Mouse (Mus musculus): Measurements from ENCODE around the gene Lonrf2. TPM values are rescaled to one million over a fixed set of nuclear protein-coding genes. Genes with fewer than 3 reads are reported as not detected.

The Lonrf2 gene
- polyA plus RNA-seq (2021; fragmentation: Nextera tagmentation), result 16.6 and 21.1 TPM in 2 replicates
- long read RNA-seq, experiment 1, full-length matches to known transcripts, result 1 of 28 reads
- long read RNA-seq, experiment 1, partial matches to known transcripts, result 3 of 28 reads
- long read RNA-seq, experiment 1, other reads (novel, unspliced or antisense), result 24 of 28 reads
- long read RNA-seq, experiment 2, partial matches to known transcripts, result 0 of 25 reads
- long read RNA-seq, experiment 2, other reads (novel, unspliced or antisense), result 25 of 25 reads

DNA sequence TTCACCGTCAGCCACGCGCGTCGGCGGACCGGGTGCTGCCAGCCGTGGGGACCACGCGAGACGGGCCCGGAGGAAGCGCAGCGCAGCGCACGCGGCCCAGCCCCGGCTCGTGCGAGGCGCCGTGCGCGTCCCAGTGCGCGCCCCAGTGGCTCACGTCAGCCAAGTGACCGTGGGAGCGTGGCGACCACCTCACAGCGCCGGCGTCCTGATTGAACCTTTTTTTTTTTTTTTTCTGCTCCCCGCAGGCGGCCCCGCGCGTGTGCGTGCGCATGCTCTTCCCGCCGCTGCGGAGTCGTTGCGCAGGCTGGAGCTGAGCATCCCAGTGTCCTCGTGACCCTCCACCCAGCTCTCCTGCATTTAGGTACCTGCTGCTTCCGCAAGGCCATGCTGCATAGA is at the start of gene Lonrf2:
Gene Lonrf2 (minus strand): TSS at position 235 of the 396 bp plus-strand sequence.

Other genes starting within 250 kb of the Lonrf2 start
- gene Aff3, start 171.8 kb downstream of the Lonrf2 start, polyA plus RNA-seq (2021; fragmentation: Nextera tagmentation), result 6.1 and 10.1 TPM in 2 replicates
- 37.7 and 50.8 TPM in 2 replicates for gene Chst10, start 61.5 kb upstream of the Lonrf2 start, polyA plus RNA-seq (2021; fragmentation: Nextera tagmentation)
- gene Nms, start 102.4 kb upstream of the Lonrf2 start, polyA plus RNA-seq (2021; fragmentation: Nextera tagmentation), result not detected in 2 replicates
- 49.9 and 55.1 TPM in 2 replicates for gene Pdcl3, start 148.9 kb upstream of the Lonrf2 start, polyA plus RNA-seq (2021; fragmentation: Nextera tagmentation)

All from left cerebral cortex, adult 6 months (tissue).